Mouse (Mus musculus) testis, postnatal 14 days (tissue): ENCODE measurements around the gene Zfyve28.
A peak's percentile ranks its signal among the peaks of the same experiment; 100 is the strongest.

Source experiments
- DNase-seq: peaks from one replicate; pipeline ENCODE4 v3.0.0; 2021; ENCODE audit warnings: low spot score

Gene Zfyve28

GRCm38 (mm10) chr5:34288154-34288716 lies at the start of gene Zfyve28, which contains the start of gene Cfap99:
Zfyve28 (minus strand) TSS chr5:34288449.
Cfap99 (plus strand) TSS chr5:34288600.
- DNase-seq, result peak; percentile 90

GRCm38 (mm10) chr5:34336775-34337450 lies 48.7 kb upstream of the Zfyve28 start:
- DNase-seq, result peak; percentile 80

GRCm38 (mm10) chr5:34336097-34336774 lies 48.0 kb upstream of the Zfyve28 start, which contains the start of gene Rnf4:
Rnf4 (plus strand) TSS chr5:34336289.
- peak; percentile 98 for DNase-seq

- no peak for DNase-seq
These were observed 47.4 kb upstream of the Zfyve28 start for GRCm38 (mm10) chr5:34335539-34336096.

- no peak for DNase-seq
These were observed 45.8 kb upstream of the Zfyve28 start for GRCm38 (mm10) chr5:34334081-34334480.

GRCm38 (mm10) chr5:34330136-34330535 lies 41.9 kb upstream of the Zfyve28 start:
- no peak for DNase-seq

- DNase-seq, result peak; percentile 66
These were observed 38.8 kb upstream of the Zfyve28 start for GRCm38 (mm10) chr5:34326875-34327576.

GRCm38 (mm10) chr5:34326249-34326691 lies 38.0 kb upstream of the Zfyve28 start:
- DNase-seq, result no peak

GRCm38 (mm10) chr5:34325286-34325685 lies 37.0 kb upstream of the Zfyve28 start:
- DNase-seq, result no peak

- DNase-seq, result no peak
These were observed 33.0 kb upstream of the Zfyve28 start for GRCm38 (mm10) chr5:34321236-34321635.

GRCm38 (mm10) chr5:34319491-34320034 lies 31.3 kb upstream of the Zfyve28 start:
- DNase-seq, result no peak

GRCm38 (mm10) chr5:34309016-34309415 lies 20.8 kb upstream of the Zfyve28 start:
- no peak for DNase-seq

GRCm38 (mm10) chr5:34302377-34302776 lies 14.1 kb upstream of the Zfyve28 start:
- no peak for DNase-seq

GRCm38 (mm10) chr5:34298937-34299535 lies 10.8 kb upstream of the Zfyve28 start:
- no peak for DNase-seq

- no peak for DNase-seq
These were observed 9.8 kb upstream of the Zfyve28 start for GRCm38 (mm10) chr5:34298061-34298460.

- DNase-seq, result no peak
These were observed 6.9 kb upstream of the Zfyve28 start for GRCm38 (mm10) chr5:34295141-34295540.

GRCm38 (mm10) chr5:34294696-34295095 lies 6.4 kb upstream of the Zfyve28 start:
- DNase-seq, result no peak

- no peak for DNase-seq
These were observed 5.1 kb upstream of the Zfyve28 start for GRCm38 (mm10) chr5:34293363-34293762.

- no peak for DNase-seq
These were observed 1.0 kb upstream of the Zfyve28 start for GRCm38 (mm10) chr5:34289286-34289685.

- no peak for DNase-seq
These were observed 457 bp downstream of the Zfyve28 start for GRCm38 (mm10) chr5:34287838-34288145.

- peak; percentile 36 for DNase-seq
These were observed 1.0 kb downstream of the Zfyve28 start for GRCm38 (mm10) chr5:34287001-34287837.
